Mouse (Mus musculus): Measurements from ENCODE around the gene Amy2a1.
"Not testable (repeated sequence)": the region's sequence is repeated elsewhere in the genome, so short reads cannot be mapped to it uniquely, and the experiment has no call there.

The Amy2a1 gene

GRCm38 (mm10) chr3:113532328-113532727 is at the start of gene Amy2a1:
Amy2a1 (minus strand) TSS chr3:113532428.
- in situ Hi-C loops (cut with MboI; ENCODE audit: unreplicated experiment in 2 of 2) = not testable (repeated sequence)

DNA sequence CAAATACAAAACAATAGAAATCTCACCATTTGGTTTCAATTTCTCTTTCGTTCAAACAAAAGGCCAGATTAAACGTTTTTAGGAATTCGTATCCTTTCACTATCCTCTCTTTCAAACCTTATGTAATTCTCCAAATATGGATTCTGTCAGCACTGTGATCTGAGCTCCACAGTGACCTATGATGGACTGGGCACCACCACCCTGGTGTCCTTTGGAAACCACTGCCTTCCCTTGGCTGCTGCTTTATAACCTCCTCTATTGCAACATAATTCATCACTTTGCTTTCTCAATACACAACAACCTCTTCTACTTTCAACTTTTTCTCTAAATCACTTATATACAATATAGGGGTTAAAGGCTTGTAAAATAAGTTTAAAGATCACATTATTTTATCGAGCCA is 42.4 kb upstream of the Amy2a1 start:
- in situ Hi-C loops (cut with MboI; ENCODE audit: unreplicated experiment in 2 of 2) = no loop called here

- in situ Hi-C loops (cut with MboI; ENCODE audit: unreplicated experiment in 2 of 2) = no loop called here
These were observed 41.9 kb upstream of the Amy2a1 start for GRCm38 (mm10) chr3:113574138-113574537.

- in situ Hi-C loops (cut with MboI; ENCODE audit: unreplicated experiment in 2 of 2) = no loop called here
These were observed 39.9 kb upstream of the Amy2a1 start for GRCm38 (mm10) chr3:113572158-113572557.

DNA sequence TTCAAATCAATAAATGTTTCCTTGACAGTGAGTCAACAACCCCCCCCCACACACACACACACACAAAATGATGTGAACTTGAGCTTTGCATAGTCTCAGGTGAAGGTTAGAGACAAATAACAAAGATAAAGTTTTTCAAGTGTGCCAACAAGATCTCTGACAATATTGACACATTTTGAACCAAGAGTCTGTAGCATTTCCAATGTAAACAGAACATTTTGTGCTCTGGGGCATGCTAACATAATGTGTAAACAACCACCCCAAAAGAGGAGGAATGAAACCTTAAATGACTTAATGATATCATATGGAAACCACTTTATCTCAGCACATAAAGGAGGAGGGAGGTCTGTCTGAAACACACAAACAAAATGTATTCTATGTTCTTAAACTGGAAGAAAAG is 7.5 kb upstream of the Amy2a1 start:
- in situ Hi-C loops (cut with MboI; ENCODE audit: unreplicated experiment in 2 of 2) = no loop called here

Measured in v-Abl transformed pro-B cells (cell line).